Mouse (Mus musculus): ENCODE measurements around the gene Ap5z1.
A peak's percentile ranks its signal among the peaks of the same experiment; 100 is the strongest.

Ap5z1 gene

GRCm38 (mm10) chr5:142439911-142440432 lies 23.8 kb upstream of the Ap5z1 start:
- DNase-seq (ENCODE audit: low read depth, low spot score) = no peak

GRCm38 (mm10) chr5:142440451-142441147 lies 23.1 kb upstream of the Ap5z1 start:
- peak; percentile 95 for DNase-seq (ENCODE audit: low read depth, low spot score)

- DNase-seq (ENCODE audit: low read depth, low spot score) = no peak
These were observed 22.3 kb upstream of the Ap5z1 start for GRCm38 (mm10) chr5:142441332-142442044.

GRCm38 (mm10) chr5:142442045-142442440 lies 21.7 kb upstream of the Ap5z1 start:
- no peak for DNase-seq (ENCODE audit: low read depth, low spot score)

GRCm38 (mm10) chr5:142443514-142443913 lies 20.2 kb upstream of the Ap5z1 start:
- DNase-seq (ENCODE audit: low read depth, low spot score) = no peak

GRCm38 (mm10) chr5:142443994-142444393 lies 19.8 kb upstream of the Ap5z1 start:
- no peak for DNase-seq (ENCODE audit: low read depth, low spot score)

- DNase-seq (ENCODE audit: low read depth, low spot score) = no peak
These were observed 18.8 kb upstream of the Ap5z1 start for GRCm38 (mm10) chr5:142444791-142445531.

- no peak for DNase-seq (ENCODE audit: low read depth, low spot score)
These were observed 18.0 kb upstream of the Ap5z1 start for GRCm38 (mm10) chr5:142445709-142446108.

- peak; percentile 82 for DNase-seq (ENCODE audit: low read depth, low spot score)
These were observed 15.7 kb upstream of the Ap5z1 start for GRCm38 (mm10) chr5:142448076-142448475.

- DNase-seq (ENCODE audit: low read depth, low spot score) = no peak
These were observed 15.1 kb upstream of the Ap5z1 start for GRCm38 (mm10) chr5:142448623-142449022.

GRCm38 (mm10) chr5:142450846-142451245 lies 12.9 kb upstream of the Ap5z1 start:
- no peak for DNase-seq (ENCODE audit: low read depth, low spot score)

- peak; percentile 91 for DNase-seq (ENCODE audit: low read depth, low spot score)
These were observed 12.0 kb upstream of the Ap5z1 start for GRCm38 (mm10) chr5:142451759-142452158.

GRCm38 (mm10) chr5:142453742-142454141 lies 10.0 kb upstream of the Ap5z1 start:
- no peak for DNase-seq (ENCODE audit: low read depth, low spot score)

- DNase-seq (ENCODE audit: low read depth, low spot score) = no peak
These were observed 7.4 kb upstream of the Ap5z1 start for GRCm38 (mm10) chr5:142456318-142456717.

GRCm38 (mm10) chr5:142457345-142457744 lies 6.4 kb upstream of the Ap5z1 start:
- no peak for DNase-seq (ENCODE audit: low read depth, low spot score)

GRCm38 (mm10) chr5:142458791-142459557 lies 4.8 kb upstream of the Ap5z1 start:
- no peak for DNase-seq (ENCODE audit: low read depth, low spot score)

GRCm38 (mm10) chr5:142459834-142460233 lies 3.9 kb upstream of the Ap5z1 start:
- no peak for DNase-seq (ENCODE audit: low read depth, low spot score)

GRCm38 (mm10) chr5:142461942-142462640 lies 1.7 kb upstream of the Ap5z1 start:
- no peak for DNase-seq (ENCODE audit: low read depth, low spot score)

- no peak for DNase-seq (ENCODE audit: low read depth, low spot score)
These were observed 1.1 kb upstream of the Ap5z1 start for GRCm38 (mm10) chr5:142462641-142462948.

- no peak for DNase-seq (ENCODE audit: low read depth, low spot score)
These were observed 733 bp upstream of the Ap5z1 start for GRCm38 (mm10) chr5:142463011-142463410.

- DNase-seq (ENCODE audit: low read depth, low spot score) = no peak
These were observed 4.6 kb downstream of the Ap5z1 start for GRCm38 (mm10) chr5:142468375-142468774.

Data from WW6 (cell line).